Mouse (Mus musculus): ENCODE measurements at regions not wholly inside any gene's neighbourhood (a gene's known extent, or its start where the extent isn't known, plus 50 kb on each side); places are given as distances from the start of the nearest gene placed in this dataset.

GRCm38 (mm10) chr15:11457278-11457677 is 57.8 kb upstream of the Tars start:
- no peak for ATAC-seq (ENCODE audit: insufficient number of reproducible peaks, insufficient read depth, low FRiP score, low TSS enrichment, low read depth)
- Histone ChIP-seq H3K27ac (no peak overlapping the region), H3K9me3 (no peaks in the 10 kb centered on the region), H3K27me3 (peaks cover 3% of the 10 kb centered on the region; the same call in 1 of the 2 replicates), H3K4me3 (no peak overlapping the region), H3K4me2 (no peak overlapping the region), H3K9ac (no peak overlapping the region), H3K36me3 (no peaks in the 10 kb centered on the region), H3K4me1 (peaks cover 14% of the 10 kb centered on the region; the same call in 1 of the 2 replicates)
- 70% methylated on average over 8 of the region's 8 CpGs for WGBS

DNA sequence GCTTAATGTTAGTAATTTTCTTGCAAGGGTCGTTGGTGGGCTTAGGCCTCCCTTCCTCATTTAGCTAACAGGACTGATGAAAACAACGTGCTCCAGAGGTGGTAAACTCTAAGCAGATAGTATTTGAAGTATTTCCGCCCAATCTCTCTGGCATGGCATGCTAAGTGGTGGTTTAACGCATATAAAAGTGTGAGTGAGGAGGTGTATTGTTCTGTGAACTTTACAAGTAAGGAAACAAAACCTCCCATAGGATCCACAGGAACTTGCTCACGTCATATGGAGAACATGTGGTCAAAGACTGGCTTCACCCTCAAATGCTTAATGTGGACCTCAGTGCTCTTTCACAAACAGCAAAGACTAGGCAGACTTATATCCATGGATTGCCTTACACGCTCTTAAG is 56.5 kb upstream of the Tars start:
- Histone ChIP-seq H3K9ac (no peak overlapping the region), H3K9me3 (no peaks in the 10 kb centered on the region), H3K36me3 (no peaks in the 10 kb centered on the region), H3K4me3 (no peak overlapping the region), H3K27me3 (peaks cover 3% of the 10 kb centered on the region; the same call in 1 of the 2 replicates), H3K27ac (no peak overlapping the region), H3K4me1 (peaks cover 14% of the 10 kb centered on the region; the same call in 1 of the 2 replicates), H3K4me2 (no peak overlapping the region)
- WGBS: 49% methylated on average over 6 of the region's 6 CpGs
- no peak for ATAC-seq (ENCODE audit: insufficient number of reproducible peaks, insufficient read depth, low FRiP score, low TSS enrichment, low read depth)

- no peaks in the 10 kb centered on the region for H3K27me3 ChIP-seq
- H3K4me1 ChIP-seq: peaks cover 14% of the 10 kb centered on the region; the same call in 1 of the 2 replicates
- no peak overlapping the region for H3K4me3 ChIP-seq
- H3K27ac ChIP-seq: peak overlapping the region; percentile 9; the same call in 1 of the 2 replicates
- ATAC-seq (ENCODE audit: insufficient number of reproducible peaks, insufficient read depth, low FRiP score, low TSS enrichment, low read depth): no peak
- no peaks in the 10 kb centered on the region for H3K36me3 ChIP-seq
- no peak overlapping the region for H3K4me2 ChIP-seq
- no peaks in the 10 kb centered on the region for H3K9me3 ChIP-seq
- WGBS: 76% methylated on average over 11 of the region's 11 CpGs
- no peak overlapping the region for H3K9ac ChIP-seq
Observed at GRCm38 (mm10) chr15:11455366-11455785, 55.9 kb upstream of the Tars start.

DNA sequence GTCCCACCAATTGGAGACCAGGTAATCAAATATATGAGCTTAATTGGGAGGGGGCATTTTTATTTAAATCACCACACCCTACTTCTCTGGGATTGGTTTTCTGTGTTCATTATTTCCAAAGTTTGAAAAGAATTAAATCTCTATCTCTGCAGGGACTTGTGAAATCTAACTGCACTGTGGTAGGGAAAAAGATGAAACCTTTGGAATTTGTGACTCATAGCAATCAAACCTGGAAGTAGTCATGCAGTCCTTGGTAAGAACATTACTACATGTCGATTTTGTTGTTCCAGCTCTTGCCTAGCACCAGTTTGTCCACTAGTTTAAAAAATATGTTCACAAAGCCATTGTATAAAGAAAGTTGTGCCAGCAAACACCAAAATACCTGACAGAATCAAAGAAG is 54.5 kb upstream of the Tars start:
- H3K4me2 ChIP-seq: no peak overlapping the region
- peaks cover 14% of the 10 kb centered on the region; the same call in 1 of the 2 replicates for H3K4me1 ChIP-seq
- 89% methylated on average over 1 of the region's 1 CpGs for WGBS
- H3K27ac ChIP-seq: no peak overlapping the region
- H3K9ac ChIP-seq: no peak overlapping the region
- no peaks in the 10 kb centered on the region for H3K36me3 ChIP-seq
- no peak for ATAC-seq (ENCODE audit: insufficient number of reproducible peaks, insufficient read depth, low FRiP score, low TSS enrichment, low read depth)
- no peaks in the 10 kb centered on the region for H3K27me3 ChIP-seq
- no peaks in the 10 kb centered on the region for H3K9me3 ChIP-seq
- no peak overlapping the region for H3K4me3 ChIP-seq

DNA sequence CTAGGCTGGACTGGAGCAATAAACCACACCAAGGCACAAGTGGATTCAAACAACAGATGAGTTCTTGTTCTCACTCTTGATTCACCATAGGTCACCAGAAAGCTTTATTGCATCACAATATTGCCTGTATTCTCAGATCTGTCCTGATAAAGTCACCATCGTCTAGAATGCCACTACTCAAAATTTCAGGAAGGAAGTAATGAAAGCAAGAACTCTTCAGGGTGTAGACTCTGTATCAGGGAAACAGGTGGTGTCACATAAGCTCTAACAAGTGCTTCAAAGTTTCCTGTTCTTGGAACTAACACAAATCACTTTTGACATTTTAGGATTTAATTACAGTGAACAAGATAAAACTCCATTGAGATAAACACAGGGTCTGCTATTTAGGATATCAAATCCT is 52.2 kb upstream of the Tars start:
- no peaks in the 10 kb centered on the region for H3K36me3 ChIP-seq
- H3K4me2 ChIP-seq: no peak overlapping the region
- no peak overlapping the region for H3K4me3 ChIP-seq
- no peak for ATAC-seq (ENCODE audit: insufficient number of reproducible peaks, insufficient read depth, low FRiP score, low TSS enrichment, low read depth)
- no peak overlapping the region for H3K27ac ChIP-seq
- H3K9ac ChIP-seq: no peak overlapping the region
- H3K4me1 ChIP-seq: 0 out of 2 replicates have a peak, but pooled peaks cover 3% of the 10 kb centered on the region
- H3K9me3 ChIP-seq: no peaks in the 10 kb centered on the region
- WGBS: 58% methylated on average over 1 of the region's 1 CpGs
- no peaks in the 10 kb centered on the region for H3K27me3 ChIP-seq

Data from embryonic facial prominence, embryonic 13.5 days (tissue).